Mouse (Mus musculus): ENCODE data around the gene Pla2g2e. TPM values are rescaled to one million over a fixed set of nuclear protein-coding genes. Genes with fewer than 3 reads are reported as not detected.
"Not testable (repeated sequence)": the region's sequence is repeated elsewhere in the genome, so short reads cannot be mapped to it uniquely, and the experiment has no call there.

Pla2g2e gene
- total RNA-seq (2017), result not detected in 2 replicates

DNA sequence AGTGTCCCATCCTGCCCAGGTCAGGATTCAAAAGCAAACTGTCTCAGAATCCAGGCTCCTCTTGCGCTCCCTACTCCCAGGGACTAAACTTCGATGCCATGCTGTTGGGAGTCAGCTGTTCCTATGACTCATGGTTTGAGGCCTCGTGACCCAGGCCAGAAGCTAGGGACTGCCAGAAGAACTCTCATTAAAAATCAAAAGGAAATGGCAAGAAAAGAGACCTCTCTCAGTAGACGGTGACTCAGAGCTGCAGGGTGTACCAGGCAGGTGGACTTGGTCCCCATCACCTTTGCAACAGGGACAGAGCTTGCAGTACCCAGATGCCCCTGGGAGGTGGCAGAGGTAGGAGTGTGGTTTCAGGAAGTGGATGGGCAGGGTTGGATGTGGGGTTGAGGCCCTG lies at the start of gene Pla2g2e:
Gene Pla2g2e, plus strand, starts transcription at position 212 of the 400 bp plus-strand sequence.
- ATAC-seq (ENCODE audit: extremely low read depth, insufficient number of reproducible peaks, low FRiP score, poor library complexity, severe bottlenecking), result no peak

- no peak for ATAC-seq (ENCODE audit: extremely low read depth, insufficient number of reproducible peaks, low FRiP score, poor library complexity, severe bottlenecking)
These were observed 37.9 kb upstream of the Pla2g2e start for GRCm38 (mm10) chr4:138839806-138840205.

GRCm38 (mm10) chr4:138840726-138841125 lies 37.0 kb upstream of the Pla2g2e start:
- ATAC-seq (ENCODE audit: extremely low read depth, insufficient number of reproducible peaks, low FRiP score, poor library complexity, severe bottlenecking), result no peak

GRCm38 (mm10) chr4:138841386-138841785 lies 36.4 kb upstream of the Pla2g2e start:
- ATAC-seq (ENCODE audit: extremely low read depth, insufficient number of reproducible peaks, low FRiP score, poor library complexity, severe bottlenecking), result no peak

DNA sequence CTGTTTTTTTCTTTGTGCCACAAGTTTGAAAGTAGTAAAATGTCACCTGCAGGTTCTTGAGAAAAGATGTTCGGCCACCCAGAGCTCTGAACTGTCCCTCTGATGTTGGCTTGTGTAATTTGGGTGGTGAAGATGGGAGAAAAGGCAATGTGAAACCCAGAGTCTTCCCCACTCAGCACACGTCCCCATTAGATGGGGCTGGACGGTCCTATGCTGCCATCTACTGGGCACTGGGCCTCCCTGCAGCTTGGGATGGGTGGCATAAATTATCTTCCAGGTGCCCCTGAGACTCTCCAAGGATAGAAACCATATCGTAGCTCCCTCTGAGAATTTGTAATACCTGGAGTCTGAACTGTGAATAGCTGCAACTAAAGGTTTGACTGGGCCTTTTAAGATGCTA lies 26.3 kb upstream of the Pla2g2e start:
- ATAC-seq (ENCODE audit: extremely low read depth, insufficient number of reproducible peaks, low FRiP score, poor library complexity, severe bottlenecking), result peak; percentile 68; the same call in 1 of the 2 replicates

- ATAC-seq (ENCODE audit: extremely low read depth, insufficient number of reproducible peaks, low FRiP score, poor library complexity, severe bottlenecking), result no peak
These were observed 24.8 kb upstream of the Pla2g2e start for GRCm38 (mm10) chr4:138852961-138853360.

DNA sequence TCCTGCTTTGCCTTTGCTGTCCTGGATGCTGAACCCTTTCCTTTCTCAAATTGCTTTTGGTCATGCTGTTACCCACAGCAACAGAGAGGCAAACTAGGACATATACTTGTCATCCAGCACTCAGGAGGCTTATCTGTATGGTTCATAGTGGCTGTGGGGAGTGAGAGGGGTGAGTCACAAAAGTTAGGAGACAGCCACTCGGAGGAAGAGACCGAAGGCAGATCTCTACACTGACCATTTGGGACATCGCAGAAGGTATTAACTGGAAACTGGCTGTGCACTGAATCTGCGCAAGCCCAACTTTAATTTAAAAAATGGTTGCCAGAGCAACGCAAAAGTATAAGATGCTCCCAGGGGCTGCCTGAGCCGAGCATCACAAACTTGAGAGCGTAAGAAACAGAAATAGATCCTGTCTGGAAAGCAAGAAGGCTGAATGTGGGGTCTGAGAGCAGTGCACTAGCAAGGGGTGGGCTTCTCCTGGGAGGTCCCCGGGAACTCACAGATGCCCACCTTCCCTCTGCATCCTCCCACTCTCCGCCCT lies 22.6 kb upstream of the Pla2g2e start:
- no peak for ATAC-seq (ENCODE audit: extremely low read depth, insufficient number of reproducible peaks, low FRiP score, poor library complexity, severe bottlenecking)

- peak; percentile 79 for ATAC-seq (ENCODE audit: extremely low read depth, insufficient number of reproducible peaks, low FRiP score, poor library complexity, severe bottlenecking)
These were observed 21.3 kb upstream of the Pla2g2e start for GRCm38 (mm10) chr4:138856491-138856890.

DNA sequence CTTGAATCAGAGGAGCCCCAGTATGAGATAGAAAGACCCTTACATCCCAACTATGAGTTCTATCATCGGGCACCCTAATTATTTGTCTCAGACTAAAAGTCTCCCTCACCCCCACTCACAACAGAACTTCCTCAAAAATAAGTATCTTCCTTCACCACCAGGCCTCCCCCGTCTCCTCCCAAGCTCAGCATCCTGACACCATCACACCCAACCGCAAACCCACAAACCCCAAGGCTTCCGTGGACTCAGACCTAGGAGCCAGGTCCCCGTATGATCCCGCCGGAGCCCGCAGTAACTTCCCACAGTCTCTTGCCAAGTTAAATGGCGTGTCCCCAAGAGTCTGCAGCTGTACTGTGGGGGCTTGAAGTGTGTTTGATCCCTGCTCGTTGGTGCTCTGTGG lies 20.2 kb upstream of the Pla2g2e start:
- no peak for ATAC-seq (ENCODE audit: extremely low read depth, insufficient number of reproducible peaks, low FRiP score, poor library complexity, severe bottlenecking)

DNA sequence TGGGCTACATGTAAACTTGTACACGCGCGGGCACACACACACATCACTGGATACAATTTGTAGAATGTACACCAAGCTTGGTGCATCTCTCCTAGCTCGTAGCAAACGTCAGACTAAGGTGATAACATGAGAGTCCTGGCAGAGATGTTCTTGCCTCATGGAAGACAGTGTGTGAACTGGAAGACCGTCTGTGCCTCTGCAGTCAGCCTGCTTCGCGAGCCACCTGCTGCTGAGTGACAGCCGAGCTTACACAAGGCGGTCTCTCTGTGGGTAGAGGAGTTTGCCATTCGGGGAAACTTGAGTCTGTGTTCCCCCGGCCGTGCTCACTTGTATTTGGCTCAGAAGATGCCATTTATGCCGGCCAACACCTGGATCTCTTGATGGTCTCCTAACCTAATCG lies 19.3 kb upstream of the Pla2g2e start:
- ATAC-seq (ENCODE audit: extremely low read depth, insufficient number of reproducible peaks, low FRiP score, poor library complexity, severe bottlenecking), result no peak

DNA sequence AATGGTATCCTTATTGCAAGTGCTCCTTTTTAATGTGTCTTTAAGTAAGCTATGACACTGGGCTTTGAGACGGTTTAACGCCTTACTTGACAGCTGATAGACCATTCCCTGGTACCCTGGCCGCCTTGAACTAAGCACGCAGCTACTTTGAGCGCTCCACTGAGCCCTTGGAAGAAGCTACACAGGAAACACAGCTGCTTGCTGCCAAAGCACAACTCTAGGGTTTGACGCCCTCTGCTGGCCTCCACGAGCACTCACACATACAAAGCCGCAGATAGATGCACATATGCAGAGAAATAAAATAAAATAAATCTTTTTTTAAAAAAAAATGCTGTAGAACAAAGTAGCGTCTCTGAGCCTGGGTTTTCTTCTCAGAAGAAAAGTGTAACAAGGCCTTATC lies 18.5 kb upstream of the Pla2g2e start:
- ATAC-seq (ENCODE audit: extremely low read depth, insufficient number of reproducible peaks, low FRiP score, poor library complexity, severe bottlenecking), result no peak

DNA sequence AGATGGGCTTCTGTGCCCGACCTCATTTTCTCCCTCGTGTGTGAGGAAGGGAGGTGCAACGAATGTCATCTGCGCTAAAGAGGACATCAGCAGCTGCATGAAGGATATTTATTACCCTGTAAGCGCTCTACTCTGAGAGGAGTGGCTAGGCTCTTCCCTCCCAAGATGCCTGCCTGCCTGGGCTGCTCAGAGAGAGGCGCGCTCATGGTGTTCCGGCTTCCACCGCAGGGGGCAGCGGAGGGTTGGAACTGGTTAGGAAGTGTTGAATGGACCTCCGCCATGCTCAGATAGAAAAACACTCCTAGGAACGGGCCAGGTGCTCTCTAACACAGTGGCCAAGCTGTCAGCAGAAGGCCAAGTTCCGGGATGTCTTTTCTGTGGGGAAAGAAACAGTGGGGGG lies 18.0 kb upstream of the Pla2g2e start:
- no peak for ATAC-seq (ENCODE audit: extremely low read depth, insufficient number of reproducible peaks, low FRiP score, poor library complexity, severe bottlenecking)

- ATAC-seq (ENCODE audit: extremely low read depth, insufficient number of reproducible peaks, low FRiP score, poor library complexity, severe bottlenecking), result peak; percentile 29; the same call in 1 of the 2 replicates
These were observed 14.3 kb upstream of the Pla2g2e start, which contains the start of gene Pla2g5 for GRCm38 (mm10) chr4:138863344-138863998. Pla2g5 (minus strand) TSS chr4:138863482.

DNA sequence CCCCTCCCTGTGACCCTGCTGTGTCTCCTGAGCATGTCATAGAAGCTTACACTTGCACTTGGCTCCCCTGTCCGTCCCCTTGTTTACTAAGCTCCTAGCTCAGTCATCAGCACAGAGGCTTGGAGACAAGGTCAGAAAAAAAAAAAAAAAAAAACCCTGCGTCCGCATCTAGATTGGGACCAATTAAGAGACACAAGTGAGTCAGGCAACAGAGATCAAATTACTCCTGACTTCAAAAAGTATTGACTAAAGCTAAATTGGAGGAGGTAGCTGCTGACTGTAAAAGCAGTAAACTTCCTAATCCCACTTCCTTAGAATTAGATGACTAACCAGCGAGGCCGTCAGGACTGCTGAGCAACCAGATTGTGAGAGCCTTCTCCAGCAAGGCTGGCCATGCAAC lies 12.7 kb upstream of the Pla2g2e start:
- ATAC-seq (ENCODE audit: extremely low read depth, insufficient number of reproducible peaks, low FRiP score, poor library complexity, severe bottlenecking), result no peak

GRCm38 (mm10) chr4:138865991-138866390 lies 11.8 kb upstream of the Pla2g2e start:
- ATAC-seq (ENCODE audit: extremely low read depth, insufficient number of reproducible peaks, low FRiP score, poor library complexity, severe bottlenecking), result no peak

- ATAC-seq (ENCODE audit: extremely low read depth, insufficient number of reproducible peaks, low FRiP score, poor library complexity, severe bottlenecking), result peak; percentile 81
These were observed 11.3 kb upstream of the Pla2g2e start for GRCm38 (mm10) chr4:138866413-138866812.

GRCm38 (mm10) chr4:138868666-138869065 lies 9.1 kb upstream of the Pla2g2e start:
- ATAC-seq (ENCODE audit: extremely low read depth, insufficient number of reproducible peaks, low FRiP score, poor library complexity, severe bottlenecking), result no peak

DNA sequence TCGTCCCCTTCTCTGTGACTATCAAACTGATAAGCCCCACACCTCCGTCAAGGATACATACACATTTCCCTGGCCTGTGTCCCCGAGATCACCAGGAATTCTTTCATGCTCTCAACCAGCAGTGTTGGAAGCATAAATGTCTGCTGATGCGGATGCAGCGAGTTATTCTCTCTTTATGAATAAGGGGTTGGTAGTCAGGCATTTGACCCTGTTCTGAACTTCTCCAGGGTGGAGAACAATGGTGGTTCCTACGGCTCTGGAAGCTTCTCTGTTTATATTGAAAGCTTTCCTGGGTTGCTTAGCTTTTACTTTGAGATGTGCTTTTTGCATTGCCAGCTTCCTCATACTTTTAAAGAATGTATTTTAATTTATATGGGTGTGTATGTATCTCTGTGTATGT lies 3.9 kb upstream of the Pla2g2e start, which contains the start of gene Gm13030:
Gene Gm13030, minus strand, starts transcription at position 101 of the 400 bp plus-strand sequence.
- no peak for ATAC-seq (ENCODE audit: extremely low read depth, insufficient number of reproducible peaks, low FRiP score, poor library complexity, severe bottlenecking)

- not testable (repeated sequence) for ATAC-seq (ENCODE audit: extremely low read depth, insufficient number of reproducible peaks, low FRiP score, poor library complexity, severe bottlenecking)
These were observed 2.5 kb upstream of the Pla2g2e start for GRCm38 (mm10) chr4:138875275-138875674.

DNA sequence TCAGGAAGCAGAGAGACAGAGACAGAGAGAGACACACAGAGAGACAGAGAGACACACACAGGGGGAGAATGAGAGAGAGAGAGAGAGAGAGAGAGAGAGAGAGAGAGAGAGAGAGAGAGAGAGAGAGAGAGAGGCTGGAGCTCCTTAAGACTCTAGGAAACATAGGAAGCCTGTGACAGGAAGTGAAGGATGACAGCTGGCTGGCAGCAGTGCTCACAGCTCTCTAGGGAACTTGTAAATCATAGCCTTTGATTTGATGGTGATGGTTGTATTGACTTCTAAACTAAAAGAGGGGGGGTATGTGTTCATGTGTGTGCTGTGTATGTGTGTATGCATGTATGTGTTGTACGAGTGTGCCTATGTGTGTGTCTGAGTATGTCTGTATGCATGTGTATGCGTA lies 1.8 kb upstream of the Pla2g2e start:
- no peak for ATAC-seq (ENCODE audit: extremely low read depth, insufficient number of reproducible peaks, low FRiP score, poor library complexity, severe bottlenecking)

GRCm38 (mm10) chr4:138878783-138879182 lies 1.0 kb downstream of the Pla2g2e start:
- no peak for ATAC-seq (ENCODE audit: extremely low read depth, insufficient number of reproducible peaks, low FRiP score, poor library complexity, severe bottlenecking)

All from neutrophil, adult 5-6 weeks (primary cell).